In the genomic region with DNA sequence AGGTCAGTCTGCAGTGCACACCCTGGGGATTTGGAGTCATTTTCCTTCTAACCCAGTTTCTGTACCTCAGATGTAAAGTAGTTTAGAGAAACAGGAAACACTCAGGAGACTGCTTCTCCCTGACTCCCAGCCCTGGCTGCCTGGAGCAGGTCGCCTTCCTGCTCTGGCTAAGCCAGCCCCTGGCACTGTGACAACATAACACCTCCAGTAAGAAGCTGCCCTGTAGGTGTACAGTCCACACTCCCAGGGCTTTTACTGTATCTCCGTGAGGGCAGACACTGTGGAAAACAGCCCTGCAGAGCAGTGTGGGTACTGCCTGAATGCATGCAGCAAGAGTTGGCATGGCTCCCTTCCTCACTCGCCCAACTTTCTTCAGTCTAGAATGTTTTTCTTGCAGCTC, we compare ENCODE assay signal across 8 mouse cellular contexts. TPM values are rescaled to one million over a fixed set of nuclear protein-coding genes. Genes with fewer than 3 reads are reported as not detected.
A peak's percentile ranks its signal among the peaks of the same experiment; 100 is the strongest.
DNase-seq lines count a peak whose midpoint lies in the region; ATAC-seq and TF ChIP-seq lines count a peak whose summit lies in the region.

No protein-coding gene starts in this region.

- 0 out of 2 replicates have a peak, but pooled peaks have one; percentile 8 for TF ChIP-seq CTCF in stomach, postnatal 0 days (IDR thresholded peaks at IDR 0.05; ENCODE audit: low read depth)

- no peak for ATAC-seq in limb, embryonic 12.5 days (ENCODE audit: insufficient number of reproducible peaks, insufficient read depth, low FRiP score, low TSS enrichment, low read depth)
- no peak for ATAC-seq in stomach, postnatal 0 days (ENCODE audit: low FRiP score, low TSS enrichment)

- H3K27me3 ChIP-seq in embryonic facial prominence, embryonic 10.5 days (replicated peaks; ENCODE audit: low read depth, poor library complexity, severe bottlenecking) = peaks cover 5% of the 10 kb centered on the region; the same call in 1 of the 2 replicates
- H3K27me3 ChIP-seq in limb, embryonic 12.5 days = no peaks in the 10 kb centered on the region
- no peaks in the 10 kb centered on the region for H3K27me3 ChIP-seq in stomach, postnatal 0 days (ENCODE audit: control insufficient read depth, insufficient read depth, low read length)

- no peak overlapping the region for H3K27ac ChIP-seq in embryonic facial prominence, embryonic 10.5 days (replicated peaks)
- H3K27ac ChIP-seq in limb, embryonic 12.5 days = peak overlapping the region; percentile 69
- H3K27ac ChIP-seq in stomach, postnatal 0 days (replicated peaks) = peak overlapping the region; percentile 63

- 73% methylated on average over 3 of the region's 3 CpGs for WGBS in embryonic facial prominence, embryonic 10.5 days
- 59% methylated on average over 3 of the region's 3 CpGs for WGBS in limb, embryonic 12.5 days
- WGBS in stomach, postnatal 0 days = 9% methylated on average over 3 of the region's 3 CpGs

- H3K4me3 ChIP-seq in embryonic facial prominence, embryonic 10.5 days = peak overlapping the region; percentile 80
- H3K4me3 ChIP-seq in limb, embryonic 12.5 days (replicated peaks) = peak overlapping the region; percentile 99
- peak overlapping the region; percentile 6; the same call in 1 of the 2 replicates for H3K4me3 ChIP-seq in stomach, postnatal 0 days (ENCODE audit: low read depth, low read length)

- no peak for TF ChIP-seq EP300 in stomach, postnatal 0 days (optimal IDR thresholded peaks at IDR 0.05)

- peaks cover 86% of the 10 kb centered on the region for H3K4me1 ChIP-seq in embryonic facial prominence, embryonic 10.5 days
- peaks cover 76% of the 10 kb centered on the region for H3K4me1 ChIP-seq in limb, embryonic 12.5 days (replicated peaks)
- H3K4me1 ChIP-seq in stomach, postnatal 0 days (replicated peaks; ENCODE audit: control insufficient read depth, insufficient read depth) = peaks cover 34% of the 10 kb centered on the region

- H3K9ac ChIP-seq in limb, embryonic 12.5 days (replicated peaks) = peak overlapping the region; percentile 48; the same call in 1 of the 2 replicates
- 0 out of 2 replicates have a peak overlapping the region, but pooled peaks have one; percentile 13 for H3K9ac ChIP-seq in stomach, postnatal 0 days (ENCODE audit: low read length)

- peaks cover 60% of the 10 kb centered on the region for H3K36me3 ChIP-seq in embryonic facial prominence, embryonic 10.5 days (replicated peaks)
- peaks cover 22% of the 10 kb centered on the region for H3K36me3 ChIP-seq in limb, embryonic 12.5 days
- peaks cover 2% of the 10 kb centered on the region; the same call in 1 of the 2 replicates for H3K36me3 ChIP-seq in stomach, postnatal 0 days (ENCODE audit: control insufficient read depth, insufficient read depth, low read length)

- intact Hi-C loops in heart, postnatal 25 days (cut with DNase I) = loop anchor here (5.0 kb wide), 1 partner anchor 33 kb away; no protein-coding TSS in a partner anchor

- no peaks in the 10 kb centered on the region for H3K9me3 ChIP-seq in embryonic facial prominence, embryonic 10.5 days
- H3K9me3 ChIP-seq in limb, embryonic 12.5 days = no peaks in the 10 kb centered on the region
- no peaks in the 10 kb centered on the region for H3K9me3 ChIP-seq in stomach, postnatal 0 days (ENCODE audit: control insufficient read depth, low read length)

- peak overlapping the region; percentile 76 for H3K4me2 ChIP-seq in limb, embryonic 12.5 days
- H3K4me2 ChIP-seq in stomach, postnatal 0 days (replicated peaks; ENCODE audit: low read depth) = peak overlapping the region; percentile 76

- peak; percentile 97 for DNase-seq in heart, adult 11 months
- no peak for DNase-seq in heart, postnatal 25 days (ENCODE audit: low spot score)
- DNase-seq in embryonic facial prominence, embryonic 10.5 days (ENCODE audit: low spot score) = no peak
- DNase-seq in heart, postnatal 4 days = peak; percentile 59
- DNase-seq in stomach, postnatal 0 days (ENCODE audit: low spot score) = peak; percentile 55
- DNase-seq in yolk sac, embryonic 10.5 days (ENCODE audit: low spot score) = no peak
- no peak for DNase-seq in ovary, postnatal 14 days (ENCODE audit: low spot score)

RNA-seq across cellular contexts. Expression of gene Soga1, which starts 3.4 kb away (rescaled TPM):
- total RNA-seq in heart, postnatal 25 days (2021) = 10 to 100 TPM; 11.9 to 14.1 TPM
- 4.5 and 4.7 TPM in 2 replicates for polyA plus RNA-seq in embryonic facial prominence, embryonic 10.5 days (2016; fragmentation: Nextera tagmentation; extraction: Ambion mirVana)
- total RNA-seq in heart, postnatal 4 days (2021) = 10 to 100 TPM; 36.9 to 39.8 TPM
- polyA plus RNA-seq in limb, embryonic 12.5 days (2016; fragmentation: Nextera tagmentation; extraction: Ambion mirVana) = 5.0 and 5.6 TPM in 2 replicates
- 0.65 and 0.86 TPM in 2 replicates for polyA plus RNA-seq in stomach, postnatal 0 days (2015; fragmentation: Nextera tagmentation; extraction: Ambion mirVana)

RNA-seq across cellular contexts. Expression of gene Tldc2, which starts 11.2 kb away (rescaled TPM):
- not detected for total RNA-seq in heart, postnatal 25 days (2021)
- not detected in 2 replicates for polyA plus RNA-seq in embryonic facial prominence, embryonic 10.5 days (2016; fragmentation: Nextera tagmentation; extraction: Ambion mirVana)
- not detected for total RNA-seq in heart, postnatal 4 days (2021)
- polyA plus RNA-seq in limb, embryonic 12.5 days (2016; fragmentation: Nextera tagmentation; extraction: Ambion mirVana) = not detected in 2 replicates
- polyA plus RNA-seq in stomach, postnatal 0 days (2015; fragmentation: Nextera tagmentation; extraction: Ambion mirVana) = not detected in 2 replicates

RNA-seq across cellular contexts. Expression of gene Samhd1, which starts 59.4 kb away (rescaled TPM):
- 10 to 100 TPM; 21.6 to 22.4 TPM for total RNA-seq in heart, postnatal 25 days (2021)
- 26.7 and 27.8 TPM in 2 replicates for polyA plus RNA-seq in embryonic facial prominence, embryonic 10.5 days (2016; fragmentation: Nextera tagmentation; extraction: Ambion mirVana)
- 10 to 100 TPM; 21.8 to 22.9 TPM for total RNA-seq in heart, postnatal 4 days (2021)
- polyA plus RNA-seq in limb, embryonic 12.5 days (2016; fragmentation: Nextera tagmentation; extraction: Ambion mirVana) = 25.6 and 27.3 TPM in 2 replicates
- polyA plus RNA-seq in stomach, postnatal 0 days (2015; fragmentation: Nextera tagmentation; extraction: Ambion mirVana) = 16.1 and 17.4 TPM in 2 replicates

Comparison
In these comparisons a context has a peak if more than half of its experiments do, and no peak if none do; other contexts are left out.
1. DNase-seq: peak in heart, adult 11 months (single experiment), heart, postnatal 4 days (single experiment) and stomach, postnatal 0 days (single experiment); none in heart, postnatal 25 days (single experiment), embryonic facial prominence, embryonic 10.5 days (single experiment), yolk sac, embryonic 10.5 days (single experiment) and ovary, postnatal 14 days (single experiment).
2. H3K4me3 ChIP-seq: peak in every context shown above with its lines; median percentile 99 in limb, embryonic 12.5 days; 80 in embryonic facial prominence, embryonic 10.5 days; 6 in stomach, postnatal 0 days.